Mouse (Mus musculus) 3134 (cell line): ENCODE measurements around the gene Ltb.

Experiments
- DNase-seq: peaks from one replicate; pipeline ENCODE4 v3.0.0-alpha.2; 2011; ENCODE audit warnings: low spot score; ENCODE audit not compliant: insufficient read length; ENCODE audit errors: extremely low read depth

Gene Ltb

GRCm38 (mm10) chr17:35164568-35165450 is 29.4 kb upstream of the Ltb start, which contains the start of gene Prrc2a:
Gene Prrc2a (minus strand): TSS chr17:35164897.
- peak; percentile 99 for DNase-seq

- no peak for DNase-seq
Measured at GRCm38 (mm10) chr17:35165451-35166155, 28.6 kb upstream of the Ltb start.

GRCm38 (mm10) chr17:35166352-35167035 is 27.7 kb upstream of the Ltb start:
- DNase-seq: no peak

GRCm38 (mm10) chr17:35167794-35168193 is 26.4 kb upstream of the Ltb start:
- no peak for DNase-seq

- no peak for DNase-seq
Measured at GRCm38 (mm10) chr17:35168541-35169207, 25.6 kb upstream of the Ltb start.

- no peak for DNase-seq
Measured at GRCm38 (mm10) chr17:35172445-35173234, 21.6 kb upstream of the Ltb start.

- DNase-seq: no peak
Measured at GRCm38 (mm10) chr17:35173329-35173728, 20.9 kb upstream of the Ltb start.

- no peak for DNase-seq
Measured at GRCm38 (mm10) chr17:35174201-35174977, 19.9 kb upstream of the Ltb start.

- DNase-seq: no peak
Measured at GRCm38 (mm10) chr17:35175382-35175781, 18.9 kb upstream of the Ltb start.

- DNase-seq: no peak
Measured at GRCm38 (mm10) chr17:35175968-35176367, 18.3 kb upstream of the Ltb start, which contains the start of gene Aif1. Gene Aif1 (minus strand): TSS chr17:35176068.

- DNase-seq: peak; percentile 65
Measured at GRCm38 (mm10) chr17:35178528-35178927, 15.7 kb upstream of the Ltb start.

- DNase-seq: no peak
Measured at GRCm38 (mm10) chr17:35180093-35180492, 14.1 kb upstream of the Ltb start.

GRCm38 (mm10) chr17:35185639-35186611 is 8.3 kb upstream of the Ltb start:
- peak; percentile 56 for DNase-seq

- no peak for DNase-seq
Measured at GRCm38 (mm10) chr17:35186681-35187080, 7.6 kb upstream of the Ltb start.

GRCm38 (mm10) chr17:35187345-35187744 is 6.9 kb upstream of the Ltb start:
- no peak for DNase-seq

GRCm38 (mm10) chr17:35187959-35188610 is 6.2 kb upstream of the Ltb start, which contains the start of gene Lst1:
Gene Lst1 (minus strand): TSS chr17:35188439.
- DNase-seq: no peak

GRCm38 (mm10) chr17:35189186-35189585 is 5.1 kb upstream of the Ltb start:
- DNase-seq: no peak
